Mouse (Mus musculus) monocyte, adult 2 months (primary cell): ENCODE measurements around the gene P2rx1.

ENCODE experiments used
- DNase-seq, 2 experiments: peaks; one replicate each; pipeline ENCODE4 v3.0.0; 2022; ENCODE audit warnings: low spot score in 2 of 2, low read depth in 1 of 2

The P2rx1 gene

DNA sequence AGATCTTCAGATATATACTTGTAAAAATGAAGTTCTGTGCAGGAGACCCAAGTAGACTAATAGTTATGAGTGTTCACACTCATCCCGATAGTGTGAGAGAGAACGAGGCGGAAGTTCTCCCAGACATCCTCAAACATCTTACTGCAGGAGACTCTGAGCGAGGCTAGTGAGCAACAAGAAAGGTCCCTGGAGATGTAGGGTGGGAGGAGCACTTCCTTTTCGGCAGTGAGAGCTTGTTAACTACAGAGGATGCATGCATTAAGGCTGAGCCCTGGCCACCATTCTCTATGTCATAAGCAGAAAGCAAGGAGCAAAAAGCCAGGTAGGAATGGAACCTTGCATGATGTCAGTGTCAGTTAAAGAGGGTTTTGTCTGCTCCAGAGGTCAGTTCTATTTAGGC, 11.7 kb upstream of the P2rx1 start:
- DNase-seq, result no peak

- DNase-seq, result no peak
Observed at GRCm38 (mm10) chr11:72987807-72988206, 11.1 kb upstream of the P2rx1 start.

DNA sequence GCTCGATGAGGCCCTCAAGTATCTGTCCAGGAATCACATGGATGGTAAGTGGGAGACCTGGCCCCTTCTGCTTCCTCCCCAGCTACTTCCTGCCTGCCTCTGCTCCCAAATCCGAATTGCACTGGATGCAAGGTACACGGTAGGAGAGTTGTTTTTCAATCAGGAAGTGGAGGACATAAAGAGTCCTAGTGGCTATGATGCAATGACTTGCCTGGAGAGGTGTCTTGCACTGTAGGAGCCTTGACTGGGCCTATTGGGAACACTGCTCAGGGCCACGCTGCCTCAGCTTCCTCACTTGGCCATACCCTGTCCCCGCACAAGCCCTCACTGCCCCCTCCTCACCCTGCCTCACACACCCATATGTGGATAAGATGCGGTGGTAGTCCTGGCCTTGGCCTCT, 9.9 kb upstream of the P2rx1 start:
- no peak for DNase-seq

- DNase-seq, result no peak
Observed at GRCm38 (mm10) chr11:72990688-72991087, 8.2 kb upstream of the P2rx1 start.

DNA sequence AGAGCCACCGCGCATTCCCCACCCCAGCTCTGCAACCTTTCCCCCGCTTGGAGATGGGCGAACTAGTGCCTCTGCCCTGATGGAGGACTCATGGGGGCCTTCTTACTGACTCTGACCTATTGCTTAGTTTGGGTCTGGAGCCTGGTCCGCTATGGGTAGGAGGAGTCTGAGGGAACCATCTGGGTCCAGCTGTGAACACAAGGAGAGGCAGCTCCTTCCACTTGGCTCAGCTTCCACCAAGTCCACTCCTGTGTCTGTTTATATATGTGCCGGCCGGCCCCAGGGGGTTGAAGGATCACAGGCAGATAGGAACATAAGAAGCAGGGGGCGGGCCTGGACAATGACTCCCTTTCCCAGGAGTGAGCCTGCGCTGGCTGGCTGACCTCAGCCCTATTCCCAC, 6.9 kb upstream of the P2rx1 start:
- DNase-seq, result no peak

GRCm38 (mm10) chr11:72996346-72996745, 2.6 kb upstream of the P2rx1 start:
- no peak for DNase-seq

DNA sequence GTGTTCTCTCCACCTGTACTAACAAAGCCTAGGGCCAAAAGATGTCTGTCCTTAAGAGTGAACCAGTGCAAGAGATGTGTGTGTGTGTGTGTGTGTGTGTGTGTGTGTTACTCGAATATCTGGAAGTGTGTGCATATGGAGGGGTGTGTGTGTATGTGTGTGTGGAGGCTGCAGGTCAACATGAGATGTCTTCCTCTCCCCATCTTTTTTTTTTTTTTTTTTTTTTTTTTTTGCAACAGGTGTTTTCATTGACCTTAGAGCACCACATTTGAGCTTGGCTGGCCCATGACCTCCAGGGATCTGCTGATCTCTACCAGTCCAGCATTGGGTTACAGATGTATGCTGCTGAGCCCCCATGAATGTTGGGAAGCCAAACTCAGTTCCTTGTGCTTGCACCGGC, 2.1 kb upstream of the P2rx1 start:
- no peak for DNase-seq

- no peak for DNase-seq
Observed at GRCm38 (mm10) chr11:72997529-72998326, 1.2 kb upstream of the P2rx1 start.

- peak in 1 of 2 experiments; percentile 43 for DNase-seq
Observed at GRCm38 (mm10) chr11:73001029-73001428, 2.1 kb downstream of the P2rx1 start.

DNA sequence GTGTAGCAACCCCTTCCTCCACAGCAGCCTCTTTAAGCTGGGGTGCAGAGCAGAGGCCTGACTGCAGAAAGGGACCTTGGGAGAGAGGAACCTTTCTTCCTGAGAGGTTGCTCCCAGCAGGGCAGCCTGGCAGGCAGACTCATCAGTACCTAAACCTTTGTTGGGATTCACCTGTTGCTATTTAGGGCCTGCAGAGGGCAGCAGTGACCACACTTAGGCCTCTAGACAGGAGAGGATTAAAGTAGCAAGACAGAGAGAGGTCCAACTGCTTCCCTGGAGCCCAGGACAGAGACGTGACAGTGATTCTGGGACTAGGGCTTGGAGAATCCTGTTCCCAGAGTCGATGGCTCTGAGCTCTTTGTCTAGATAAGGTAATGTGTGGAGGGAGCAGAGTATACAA, 7.5 kb downstream of the P2rx1 start:
- DNase-seq, result no peak

DNA sequence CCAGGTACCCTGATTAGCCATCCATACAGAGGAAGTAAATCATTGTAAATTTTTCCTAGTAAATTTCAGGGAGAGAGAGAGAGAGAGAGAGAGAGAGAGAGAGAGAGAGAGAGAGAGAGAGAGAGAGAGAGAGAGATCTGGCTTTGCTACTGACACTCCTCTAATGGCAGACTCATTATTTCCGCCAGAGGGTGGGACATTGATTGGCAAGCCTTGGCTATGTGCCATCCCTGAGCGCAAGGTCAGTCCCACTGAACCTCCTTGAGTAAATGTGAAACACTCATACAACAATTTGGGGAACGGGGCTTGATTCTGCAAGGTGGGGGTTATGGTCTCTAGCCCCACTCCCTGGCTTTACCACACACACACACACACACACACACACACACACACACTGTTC, 8.2 kb downstream of the P2rx1 start:
- no peak for DNase-seq

GRCm38 (mm10) chr11:73007698-73008481, 9.0 kb downstream of the P2rx1 start:
- DNase-seq, result peak in 1 of 2 experiments; percentile 41

GRCm38 (mm10) chr11:73008826-73009225, 9.9 kb downstream of the P2rx1 start:
- DNase-seq, result no peak

- DNase-seq, result no peak
Observed at GRCm38 (mm10) chr11:73009531-73010274, 10.8 kb downstream of the P2rx1 start.

DNA sequence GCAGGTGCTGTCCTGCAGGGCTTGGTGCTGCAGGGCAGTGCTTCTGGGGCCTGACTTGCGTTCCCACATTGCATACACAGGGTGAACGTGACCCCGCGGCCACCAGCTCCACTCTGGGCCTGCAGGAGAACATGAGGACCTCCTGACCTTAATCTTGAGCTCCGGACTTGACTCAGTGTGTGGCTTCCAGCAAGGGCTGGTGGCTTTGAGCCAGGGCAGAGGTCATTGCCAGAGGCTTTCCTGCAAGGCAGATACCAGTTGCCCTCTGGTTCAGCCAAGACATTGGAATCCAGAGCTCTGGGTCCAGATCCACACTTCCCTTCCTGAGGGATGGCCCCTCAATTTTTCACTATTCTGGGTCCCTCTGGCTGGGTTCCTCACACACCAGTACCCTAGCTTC, 15.1 kb downstream of the P2rx1 start:
- no peak for DNase-seq

DNA sequence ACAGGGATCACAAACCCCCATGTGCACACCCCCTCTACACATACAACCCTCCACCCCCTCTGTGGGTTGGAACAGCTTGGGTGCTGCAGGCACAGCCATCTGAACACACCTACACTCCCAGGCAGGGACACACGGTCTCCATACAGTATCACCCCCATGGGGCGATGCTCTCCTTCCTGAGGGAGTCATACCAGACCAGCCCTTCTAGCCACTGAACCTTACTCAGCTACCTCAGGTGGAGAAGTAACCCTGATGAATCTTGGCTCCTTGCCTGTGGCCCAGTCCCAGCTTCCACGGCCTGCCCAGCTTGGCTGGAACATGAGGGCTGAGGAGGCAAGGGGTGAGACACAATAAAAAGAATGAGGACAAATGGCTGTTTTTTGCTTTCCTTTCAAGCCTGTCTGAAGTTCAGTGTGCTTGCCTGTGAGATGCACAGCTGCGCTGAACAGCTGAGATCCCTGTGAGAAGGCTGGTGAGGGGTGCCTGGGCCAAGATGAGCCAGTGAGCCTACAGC, 16.0 kb downstream of the P2rx1 start:
- DNase-seq, result no peak

DNA sequence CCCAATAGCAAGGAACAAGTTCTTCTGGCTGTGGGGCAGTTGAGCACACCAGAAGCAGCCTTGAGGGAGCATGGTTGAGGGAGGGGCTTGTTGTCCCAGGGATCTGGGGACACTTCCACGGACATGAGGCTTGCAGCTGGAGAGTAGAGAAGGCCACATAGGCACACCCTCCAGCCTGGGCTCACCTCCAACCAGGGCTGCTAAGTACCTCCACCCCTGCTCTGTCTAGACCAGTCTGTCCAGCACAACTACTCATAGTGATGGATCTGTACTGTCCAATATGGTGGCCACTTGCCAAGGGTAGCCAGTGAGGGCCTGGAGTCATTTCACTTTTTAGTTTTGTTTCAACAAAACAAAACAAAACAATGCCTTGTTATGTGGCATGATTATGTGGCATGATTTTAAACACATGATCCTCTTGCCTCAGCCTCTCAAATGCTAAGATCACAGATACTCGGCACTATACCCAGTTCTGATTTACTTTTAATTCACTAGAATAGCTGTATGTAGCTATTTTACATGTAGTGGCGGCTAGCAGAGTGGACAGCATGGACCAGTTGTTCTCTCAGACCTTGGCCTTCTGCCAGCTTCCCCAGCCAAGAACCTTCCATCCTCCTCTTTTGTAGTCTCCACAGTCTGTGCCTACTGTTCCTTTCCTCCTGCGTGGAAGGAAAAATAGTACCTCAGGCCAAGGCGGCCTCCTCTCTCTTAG, 16.6 kb downstream of the P2rx1 start:
- DNase-seq, result no peak

DNA sequence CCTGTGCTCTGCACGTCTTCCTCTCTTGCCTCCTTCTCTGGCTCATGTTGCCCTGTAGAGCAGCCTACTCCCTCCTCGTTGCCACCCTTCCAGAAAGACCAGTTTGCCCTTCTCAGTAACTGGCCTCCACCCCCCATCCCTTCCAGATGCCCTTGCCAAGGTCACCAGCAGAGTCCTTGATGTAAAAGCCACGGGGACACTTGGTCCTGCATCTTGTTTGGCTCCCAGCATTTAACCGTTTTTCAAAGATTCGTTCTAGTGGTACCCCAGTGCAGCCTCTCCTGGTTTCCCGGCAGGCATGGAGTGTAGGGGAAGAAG, 17.2 kb downstream of the P2rx1 start:
- no peak for DNase-seq

DNA sequence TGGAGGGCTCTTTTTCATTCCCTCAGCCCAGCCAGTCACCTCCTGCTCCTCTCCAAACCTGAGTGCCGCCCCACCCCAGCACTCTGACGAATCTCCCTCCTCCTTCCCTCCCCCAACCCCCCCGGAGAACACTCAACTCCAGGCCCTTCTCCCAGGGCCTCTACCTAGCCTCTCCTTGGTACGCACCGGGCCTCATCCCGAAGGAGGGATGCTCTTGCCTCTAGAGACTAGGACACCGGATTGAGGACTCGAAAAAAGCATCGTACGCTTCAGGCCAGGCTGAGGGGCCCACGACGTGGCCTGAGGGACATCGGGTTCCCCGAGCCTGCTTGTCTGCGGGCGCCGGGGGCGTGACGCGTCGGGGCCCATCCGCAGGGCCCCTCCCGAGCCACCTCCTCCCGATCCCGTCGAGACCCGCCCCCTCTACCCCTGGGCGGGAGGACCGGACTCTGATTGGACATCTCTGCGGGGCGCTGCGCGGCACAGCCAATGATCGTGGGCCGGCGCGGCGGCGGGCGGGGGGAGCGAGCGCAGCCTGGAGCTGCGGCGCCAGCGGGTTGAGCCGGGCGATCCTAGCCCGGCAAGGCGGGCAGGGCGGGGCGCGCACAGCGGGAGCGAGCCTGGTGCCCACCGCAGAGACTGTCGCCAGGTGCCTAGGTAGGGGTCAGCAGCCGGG, 19.7 kb downstream of the P2rx1 start, which contains the start of gene Camkk1:
Camkk1 (plus strand) TSS at position 538 of the 676 bp plus-strand sequence.
- DNase-seq, result peak; percentile 38 to 76

GRCm38 (mm10) chr11:73019147-73019795, 20.4 kb downstream of the P2rx1 start:
- no peak for DNase-seq
